ENCODE assay signal across 21 mouse cellular contexts in the genomic region with DNA sequence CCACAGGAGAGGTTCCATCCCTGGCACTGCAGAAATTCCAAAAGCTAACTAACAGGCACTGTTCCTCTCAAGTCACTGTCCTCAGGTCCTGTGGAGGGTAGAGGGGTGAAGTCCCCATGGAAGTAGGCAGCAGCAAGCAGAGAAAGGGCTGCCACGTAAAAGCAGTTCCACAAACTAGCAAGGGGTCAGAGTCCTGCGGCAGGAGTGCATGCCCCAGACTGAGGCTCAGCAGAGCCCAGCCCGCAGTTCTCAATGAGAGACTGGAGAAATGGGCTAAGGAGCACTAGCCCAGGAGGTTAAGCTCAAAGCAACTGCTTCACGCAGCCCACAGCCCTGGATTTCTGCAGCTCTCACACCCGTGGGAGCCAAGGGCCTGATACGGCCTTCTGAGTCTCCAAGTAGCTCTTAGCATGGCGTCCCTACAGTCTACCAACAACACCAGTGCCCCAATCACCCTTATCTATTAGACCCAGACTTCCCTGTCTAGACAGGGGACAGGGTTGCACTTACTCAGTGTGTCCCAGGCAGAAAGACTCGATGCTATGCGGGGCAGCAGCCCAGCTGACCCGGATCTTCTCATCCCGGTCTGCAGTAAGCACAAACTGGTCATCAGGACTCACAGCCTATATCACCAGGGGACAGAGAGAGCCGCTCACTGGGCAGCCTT. TPM values are rescaled to one million over a fixed set of nuclear protein-coding genes. Genes with fewer than 3 reads are reported as not detected.
DNase-seq lines count a peak whose midpoint lies in the region; ATAC-seq and TF ChIP-seq lines count a peak whose summit lies in the region.
"Had no signal": no experiment of that assay in that cellular context is flagged by ENCODE, and none has a peak within 500 bp of the region (broad histone marks: within the 10 kb centered on the region; RNA-seq: fewer than 3 reads in every experiment).

No protein-coding gene starts in this region.

- TF ChIP-seq CTCF in liver, postnatal 0 days (IDR thresholded peaks at IDR 0.05; ENCODE audit: low read depth), result no peak
- no peak for TF ChIP-seq CTCF in forebrain, postnatal 0 days (IDR thresholded peaks at IDR 0.05; ENCODE audit: low read depth)

- no peaks in the 10 kb centered on the region for H3K9me3 ChIP-seq in heart, embryonic 12.5 days (replicated peaks)
- H3K9me3 ChIP-seq in liver, postnatal 0 days (ENCODE audit: low read length), result no peaks in the 10 kb centered on the region
- H3K9me3 ChIP-seq in forebrain, postnatal 0 days (ENCODE audit: low read length), result no peaks in the 10 kb centered on the region
- H3K9me3 ChIP-seq in midbrain, embryonic 13.5 days, result no peaks in the 10 kb centered on the region
- H3K9me3 ChIP-seq: embryonic facial prominence, embryonic 13.5 days; forebrain, embryonic 10.5 days; hindbrain, embryonic 13.5 days; midbrain, embryonic 15.5 days had no signal

- 72% methylated on average over 12 of the region's 12 CpGs for WGBS in heart, embryonic 12.5 days
- 56% methylated on average over 12 of the region's 12 CpGs for WGBS in liver, postnatal 0 days (ENCODE audit: insufficient replicate concordance)
- 94% methylated on average over 12 of the region's 12 CpGs for WGBS in forebrain, postnatal 0 days
- 94% methylated on average over 12 of the region's 12 CpGs for WGBS in midbrain, embryonic 13.5 days

- H3K9ac ChIP-seq in heart, embryonic 12.5 days, result peak overlapping the region; percentile 5; the same call in 1 of the 2 replicates
- no peak overlapping the region for H3K9ac ChIP-seq in liver, postnatal 0 days (replicated peaks)
- no peak overlapping the region for H3K9ac ChIP-seq in forebrain, postnatal 0 days
- H3K9ac ChIP-seq in midbrain, embryonic 13.5 days (replicated peaks), result no peak overlapping the region
- H3K9ac ChIP-seq: embryonic facial prominence, embryonic 13.5 days; hindbrain, embryonic 13.5 days; lung, embryonic 14.5 days; midbrain, embryonic 15.5 days had no signal

- DNase-seq in heart, postnatal 10 days, result no peak
- peak; percentile 67 for DNase-seq in c-Kit-positive CD71-positive TER-119-positive erythroid progenitor cells, embryonic 14.5 days (ENCODE audit: low spot score)
- DNase-seq in kidney, postnatal 36 days, result peak; percentile 58 to 62
- DNase-seq in liver, postnatal 0 days, result no peak
- DNase-seq in forebrain, postnatal 0 days, result no peak
- no peak for DNase-seq in left cerebral cortex, postnatal 4 days
- DNase-seq: adrenal gland, postnatal 10 days; cerebellum, adult 2 months; gastrocnemius, postnatal 10 days; heart, adult 18-20 months; lung, embryonic 14.5 days; thymus, adult 18-20 months had no signal

- peaks cover 13% of the 10 kb centered on the region for H3K4me1 ChIP-seq in heart, embryonic 12.5 days (replicated peaks)
- peaks cover 3% of the 10 kb centered on the region; the same call in 1 of the 2 replicates for H3K4me1 ChIP-seq in liver, postnatal 0 days (ENCODE audit: insufficient read depth)
- no peaks in the 10 kb centered on the region for H3K4me1 ChIP-seq in forebrain, postnatal 0 days (ENCODE audit: insufficient read depth)
- H3K4me1 ChIP-seq in midbrain, embryonic 13.5 days (replicated peaks), result no peaks in the 10 kb centered on the region
- H3K4me1 ChIP-seq: embryonic facial prominence, embryonic 13.5 days; midbrain, embryonic 15.5 days had no signal

- no peak for TF ChIP-seq EP300 in liver, postnatal 0 days (IDR thresholded peaks at IDR 0.05; ENCODE audit: low read depth)

- no peak overlapping the region for H3K4me3 ChIP-seq in heart, embryonic 12.5 days
- no peak overlapping the region for H3K4me3 ChIP-seq in liver, postnatal 0 days (ENCODE audit: low read depth, low read length)
- H3K4me3 ChIP-seq in forebrain, postnatal 0 days (ENCODE audit: low read depth, low read length), result no peak overlapping the region
- no peak overlapping the region for H3K4me3 ChIP-seq in midbrain, embryonic 13.5 days (replicated peaks)
- H3K4me3 ChIP-seq: embryonic facial prominence, embryonic 13.5 days; forebrain, embryonic 10.5 days; hindbrain, embryonic 13.5 days; layer of hippocampus, adult 2 months; midbrain, embryonic 15.5 days had no signal

- no peak overlapping the region for H3K4me2 ChIP-seq in heart, embryonic 12.5 days
- no peak overlapping the region for H3K4me2 ChIP-seq in liver, postnatal 0 days (ENCODE audit: low read depth, low read length)
- H3K4me2 ChIP-seq in forebrain, postnatal 0 days (ENCODE audit: low read depth), result no peak overlapping the region
- H3K4me2 ChIP-seq in midbrain, embryonic 13.5 days (replicated peaks), result no peak overlapping the region
- H3K4me2 ChIP-seq: embryonic facial prominence, embryonic 13.5 days; hindbrain, embryonic 13.5 days; lung, embryonic 14.5 days; midbrain, embryonic 15.5 days had no signal

- H3K27ac ChIP-seq in heart, embryonic 12.5 days (ENCODE audit: poor library complexity, severe bottlenecking), result no peak overlapping the region
- H3K27ac ChIP-seq in liver, postnatal 0 days (ENCODE audit: low read depth), result no peak overlapping the region
- H3K27ac ChIP-seq in forebrain, postnatal 0 days (ENCODE audit: low read depth, low read length), result no peak overlapping the region
- no peak overlapping the region for H3K27ac ChIP-seq in midbrain, embryonic 13.5 days
- H3K27ac ChIP-seq: embryonic facial prominence, embryonic 13.5 days; forebrain, embryonic 10.5 days; hindbrain, embryonic 13.5 days; layer of hippocampus, adult 2 months; macrophage; midbrain, embryonic 15.5 days had no signal

- intact Hi-C loops in heart, postnatal 10 days (cut with DNase I), result no loop called here
- intact Hi-C loops in left cerebral cortex, postnatal 4 days (cut with DNase I), result no loop called here

- H3K27me3 ChIP-seq in heart, embryonic 12.5 days (replicated peaks), result no peaks in the 10 kb centered on the region
- H3K27me3 ChIP-seq in liver, postnatal 0 days (ENCODE audit: insufficient read depth, low read length), result no peaks in the 10 kb centered on the region
- no peaks in the 10 kb centered on the region for H3K27me3 ChIP-seq in forebrain, postnatal 0 days (ENCODE audit: insufficient read depth, low read length)
- no peaks in the 10 kb centered on the region for H3K27me3 ChIP-seq in midbrain, embryonic 13.5 days
- H3K27me3 ChIP-seq: embryonic facial prominence, embryonic 13.5 days; hindbrain, embryonic 13.5 days; midbrain, embryonic 15.5 days had no signal

- no peak for ATAC-seq in heart, embryonic 12.5 days (ENCODE audit: insufficient number of reproducible peaks, low FRiP score)
- peak; percentile 78 for ATAC-seq in liver, postnatal 0 days
- ATAC-seq in forebrain, postnatal 0 days, result no peak
- ATAC-seq in midbrain, embryonic 13.5 days, result no peak
- ATAC-seq: CD4-positive, CD25-positive, alpha-beta regulatory T cell, adult 4 months; midbrain, embryonic 15.5 days had no signal

- peaks cover 93% of the 10 kb centered on the region for H3K36me3 ChIP-seq in heart, embryonic 12.5 days
- peaks cover 40% of the 10 kb centered on the region for H3K36me3 ChIP-seq in liver, postnatal 0 days (replicated peaks; ENCODE audit: insufficient read depth, low read length)
- H3K36me3 ChIP-seq in forebrain, postnatal 0 days (ENCODE audit: insufficient read depth), result peaks cover 83% of the 10 kb centered on the region
- H3K36me3 ChIP-seq in midbrain, embryonic 13.5 days, result peaks cover 93% of the 10 kb centered on the region

RNA-seq across cellular contexts. Expression of a gene that starts 17.4 kb away (rescaled TPM):
- polyA plus RNA-seq in heart, embryonic 12.5 days (2016; fragmentation: Nextera tagmentation; extraction: Ambion mirVana), result 22.6 and 23.1 TPM in 2 replicates
- 10 to 100 TPM; 11.8 to 11.9 TPM for total RNA-seq in heart, postnatal 10 days (2021)
- polyA plus RNA-seq in liver, postnatal 0 days (2015; fragmentation: Nextera tagmentation; extraction: Ambion mirVana), result 8.9 and 10.0 TPM in 2 replicates
- total RNA-seq in forebrain, postnatal 0 days (2014; rRNA removed), result 54.4 and 55.7 TPM in 2 replicates
- 28.7 and 31.7 TPM in 2 replicates for polyA plus RNA-seq in forebrain, postnatal 0 days (2015; fragmentation: Nextera tagmentation; extraction: Ambion mirVana)
- 39.6 and 43.1 TPM in 2 replicates for polyA plus RNA-seq in midbrain, embryonic 13.5 days (2015; fragmentation: Nextera tagmentation; extraction: Ambion mirVana)
- total RNA-seq in left cerebral cortex, postnatal 4 days (2021), result 10 to 100 TPM; 41.6 to 44.5 TPM

RNA-seq across cellular contexts. Expression of a gene that starts 17.5 kb away (rescaled TPM):
- polyA plus RNA-seq in heart, embryonic 12.5 days (2016; fragmentation: Nextera tagmentation; extraction: Ambion mirVana), result 494 and 510 TPM in 2 replicates
- 1,000 to 10,000 TPM; 1,163 to 1,168 TPM for total RNA-seq in heart, postnatal 10 days (2021)
- polyA plus RNA-seq in liver, postnatal 0 days (2015; fragmentation: Nextera tagmentation; extraction: Ambion mirVana), result 213 and 215 TPM in 2 replicates
- 337 and 459 TPM in 2 replicates for total RNA-seq in forebrain, postnatal 0 days (2014; rRNA removed)
- 500 and 583 TPM in 2 replicates for polyA plus RNA-seq in forebrain, postnatal 0 days (2015; fragmentation: Nextera tagmentation; extraction: Ambion mirVana)
- polyA plus RNA-seq in midbrain, embryonic 13.5 days (2015; fragmentation: Nextera tagmentation; extraction: Ambion mirVana), result 364 and 385 TPM in 2 replicates
- total RNA-seq in left cerebral cortex, postnatal 4 days (2021), result 100 to 1,000 TPM; 269 to 291 TPM

Comparison
In these comparisons a context has a peak if more than half of its experiments do, and no peak if none do; other contexts are left out.
1. DNase-seq: peak in c-Kit-positive CD71-positive TER-119-positive erythroid progenitor cells, embryonic 14.5 days (single experiment) and kidney, postnatal 36 days (2 of 2); none in heart, postnatal 10 days (0 of 2), liver, postnatal 0 days (single experiment), forebrain, postnatal 0 days (single experiment) and left cerebral cortex, postnatal 4 days (single experiment).